Mouse (Mus musculus) cortical plate, adult 2 months (tissue): ENCODE data around the gene Gm10718.
"Not testable (repeated sequence)": the region's sequence is repeated elsewhere in the genome, so short reads cannot be mapped to it uniquely, and the experiment has no call there.

Experiments used
- CTCF ChIP-seq: fragments of 200-500 bp; IDR thresholded peaks from 2 replicates; pipeline ENCODE4 v1.5.1; 2011; ENCODE audit warnings: mild to moderate bottlenecking, control low read depth, low read length; ENCODE audit not compliant: insufficient read depth; ENCODE audit errors: extremely low read depth
- POLR2A ChIP-seq: fragments of 200-500 bp; IDR thresholded peaks from 2 replicates; pipeline ENCODE4 v1.6.1; 2011; ENCODE audit warnings: mild to moderate bottlenecking, low read length, control low read depth; ENCODE audit not compliant: insufficient read depth; ENCODE audit errors: extremely low read depth

DNA sequence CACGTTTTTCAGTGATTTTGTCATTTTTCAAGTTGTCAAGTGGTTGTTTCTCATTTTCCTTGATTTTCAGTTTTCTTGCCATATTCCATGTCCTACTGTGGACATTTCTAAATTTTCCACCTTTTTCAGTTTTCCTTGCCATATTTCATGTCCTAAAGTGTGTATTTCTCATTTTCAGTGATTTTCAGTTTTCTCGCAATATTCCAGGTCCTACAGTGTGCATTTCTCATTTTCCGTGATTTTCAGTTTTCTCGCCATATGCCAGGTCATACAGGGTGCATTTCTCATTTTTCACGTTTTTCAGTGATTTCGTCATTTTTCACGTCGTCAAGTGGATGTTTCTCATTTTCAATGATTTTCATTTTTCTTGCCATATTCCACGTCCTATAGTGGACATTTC is 4.4 kb upstream of the Gm10718 start:
- not testable (repeated sequence) for TF ChIP-seq POLR2A, CTCF
